Mouse (Mus musculus) spleen, adult 2 months (tissue): ENCODE data around the gene Soat2. TPM values are rescaled to one million over a fixed set of nuclear protein-coding genes. Genes with fewer than 3 reads are reported as not detected.
A peak's percentile ranks its signal among the peaks of the same experiment; 100 is the strongest.

Source experiments
- DNase-seq, 2 experiments: peaks; one replicate each; pipeline versions ENCODE4 v3.0.0 to v3.0.0-alpha.2; 2012 to 2021; ENCODE audit warnings: low spot score in 2 of 2, low read depth in 1 of 2
- H3K27ac ChIP-seq: fragments of 200-500 bp; 2 replicates; pipeline ENCODE4 v1.5.1; 2012; ENCODE audit warnings: low read length, inconsistent platforms; ENCODE audit not compliant: insufficient read depth
- H3K27me3 ChIP-seq: fragments of 200-500 bp; 2 replicates; pipeline ENCODE4 v1.6.1; 2012; ENCODE audit warnings: mild to moderate bottlenecking, moderate library complexity, low read length, inconsistent platforms; ENCODE audit not compliant: control insufficient read depth, insufficient read depth
- H3K36me3 ChIP-seq: fragments of 200-500 bp; 2 replicates; pipeline ENCODE4 v1.6.1; 2012; ENCODE audit warnings: mild to moderate bottlenecking, low read length, inconsistent platforms; ENCODE audit not compliant: control insufficient read depth, insufficient read depth
- H3K4me1 ChIP-seq: fragments of 200-500 bp; 2 replicates; pipeline ENCODE4 v1.6.1; 2011; ENCODE audit warnings: inconsistent platforms; ENCODE audit not compliant: control insufficient read depth, insufficient read depth, insufficient read length
- H3K4me3 ChIP-seq: fragments of 200-500 bp; 2 replicates; pipeline ENCODE4 v1.5.1; 2011; ENCODE audit warnings: mild to moderate bottlenecking, inconsistent platforms; ENCODE audit not compliant: insufficient read depth, insufficient read length; ENCODE audit errors: extremely low read depth
- CTCF ChIP-seq: fragments of 200-500 bp; IDR thresholded peaks from 2 replicates; pipeline ENCODE4 v1.5.1; 2011; ENCODE audit warnings: mild to moderate bottlenecking, inconsistent platforms; ENCODE audit not compliant: insufficient read depth, insufficient read length, insufficient replicate concordance; ENCODE audit errors: extremely low read depth
- POLR2A ChIP-seq: fragments of 200-500 bp; IDR thresholded peaks from 2 replicates; pipeline ENCODE4 v1.6.1; 2011; ENCODE audit warnings: low read depth, low read length, inconsistent platforms
- WGBS: fragments of 180-500 bp; shearing (Covaris S2); methylation state at CpG from one replicate; pipeline ENCODE4 v1.1.7; 2018; 5-methylcytosine and 5-hydroxymethylcytosine counted together
- polyA plus RNA-seq: library from polyadenylated mRNA; depleted of rRNA; stranded (reverse); fragments of >200 nt; gene quantifications from 2 replicates; pipeline ENCODE4 v1.2.3, GENCODE M21; 2012; rRNA removed

Soat2 gene
- polyA plus RNA-seq, 1 experiment: 3.2 TPM

- H3K4me3 ChIP-seq: no peak overlapping the region
- H3K4me1 ChIP-seq: peaks cover 25% of the 10 kb centered on the region; the same call in 1 of the 2 replicates
- TF ChIP-seq POLR2A (no peak), CTCF (no peak)
- peak overlapping the region; percentile 81 for H3K27ac ChIP-seq
- H3K36me3 ChIP-seq: peaks cover 35% of the 10 kb centered on the region
- WGBS: 67% methylated on average over 3 of the region's 3 CpGs
- H3K27me3 ChIP-seq: no peaks in the 10 kb centered on the region
- DNase-seq: no peak
These were observed 57.0 kb downstream of the Soat2 start for GRCm38 (mm10) chr15:102207351-102207750.

GRCm38 (mm10) chr15:102208092-102208561, 57.8 kb downstream of the Soat2 start:
- peak in 1 of 2 experiments; percentile 25 for DNase-seq
- H3K27me3 ChIP-seq: no peaks in the 10 kb centered on the region
- H3K4me1 ChIP-seq: peaks cover 24% of the 10 kb centered on the region; the same call in 1 of the 2 replicates
- 15% methylated on average over 9 of the region's 9 CpGs for WGBS
- peak overlapping the region; percentile 8; the same call in 1 of the 2 replicates for H3K4me3 ChIP-seq
- TF ChIP-seq CTCF: no peak
- TF ChIP-seq POLR2A: no peak
- peak overlapping the region; percentile 81 for H3K27ac ChIP-seq
- H3K36me3 ChIP-seq: peaks cover 42% of the 10 kb centered on the region

GRCm38 (mm10) chr15:102209114-102209513, 58.8 kb downstream of the Soat2 start:
- Histone ChIP-seq H3K4me3 (no peak overlapping the region), H3K4me1 (peaks cover 24% of the 10 kb centered on the region; the same call in 1 of the 2 replicates), H3K27ac (peak overlapping the region; percentile 81), H3K27me3 (no peaks in the 10 kb centered on the region), H3K36me3 (peaks cover 45% of the 10 kb centered on the region)
- TF ChIP-seq CTCF: no peak
- no peak for TF ChIP-seq POLR2A
- peak in 1 of 2 experiments; percentile 26 for DNase-seq
- 65% methylated on average over 8 of the region's 8 CpGs for WGBS

- peaks cover 47% of the 10 kb centered on the region for H3K36me3 ChIP-seq
- peaks cover 21% of the 10 kb centered on the region; the same call in 1 of the 2 replicates for H3K4me1 ChIP-seq
These were observed 60.5 kb downstream of the Soat2 start for GRCm38 (mm10) chr15:102210816-102211215.

GRCm38 (mm10) chr15:102211895-102212294, 61.6 kb downstream of the Soat2 start:
- TF ChIP-seq POLR2A (no peak), CTCF (no peak)
- no peak for DNase-seq
- H3K4me1 ChIP-seq: peaks cover 19% of the 10 kb centered on the region; the same call in 1 of the 2 replicates
- H3K27ac ChIP-seq: no peak overlapping the region
- H3K4me3 ChIP-seq: no peak overlapping the region
- H3K36me3 ChIP-seq: peaks cover 48% of the 10 kb centered on the region
- no peaks in the 10 kb centered on the region for H3K27me3 ChIP-seq
- 92% methylated on average over 6 of the region's 6 CpGs for WGBS

More at GRCm38 (mm10) chr15:102210816-102211215, 60.5 kb downstream of the Soat2 start:
- no peak overlapping the region for H3K4me3 ChIP-seq
- 94% methylated on average over 4 of the region's 4 CpGs for WGBS
- TF ChIP-seq CTCF: no peak
- no peak for TF ChIP-seq POLR2A
- H3K27me3 ChIP-seq: no peaks in the 10 kb centered on the region
- H3K27ac ChIP-seq: no peak overlapping the region
- DNase-seq: no peak

Other genes starting within 250 kb of the Soat2 start
- gene Krt4, start 225.8 kb upstream of the Soat2 start, polyA plus RNA-seq: 0.05 TPM in 1 of 2 replicates, not detected in the other
- not detected in 2 replicates for gene Krt79, start 210.2 kb upstream of the Soat2 start, polyA plus RNA-seq
- not detected in 2 replicates for gene Krt78, start 196.2 kb upstream of the Soat2 start, polyA plus RNA-seq
- gene Krt8, start 146.0 kb upstream of the Soat2 start, polyA plus RNA-seq: 2.2 and 3.0 TPM in 2 replicates
- 2.1 and 2.2 TPM in 2 replicates for gene Krt18, start 122.3 kb upstream of the Soat2 start, polyA plus RNA-seq
- gene Eif4b, start 76.8 kb upstream of the Soat2 start, polyA plus RNA-seq: 59.7 and 65.8 TPM in 2 replicates
- gene Tns2, start 50.1 kb upstream of the Soat2 start, polyA plus RNA-seq: 44.5 and 46.3 TPM in 2 replicates
- gene Spryd3, start 14.3 kb upstream of the Soat2 start, polyA plus RNA-seq: 26.0 and 28.8 TPM in 2 replicates
- gene Igfbp6, start 6.2 kb upstream of the Soat2 start, polyA plus RNA-seq: 10.9 and 21.0 TPM in 2 replicates
- 26.8 and 30.2 TPM in 2 replicates for gene Zfp740, start 52.7 kb downstream of the Soat2 start, polyA plus RNA-seq
- gene Csad, start 54.2 kb downstream of the Soat2 start, polyA plus RNA-seq: 33.2 and 40.9 TPM in 2 replicates
- 127 and 143 TPM in 2 replicates for gene Itgb7, start 81.4 kb downstream of the Soat2 start, polyA plus RNA-seq
- gene Rarg, start 107.0 kb downstream of the Soat2 start, polyA plus RNA-seq: 21.1 and 27.5 TPM in 2 replicates
- gene Gm9918, start 120.0 kb downstream of the Soat2 start, polyA plus RNA-seq: 0.05 TPM in 1 of 2 replicates, not detected in the other
- gene Mfsd5, start 128.9 kb downstream of the Soat2 start, polyA plus RNA-seq: 57.8 and 79.8 TPM in 2 replicates
- 8.9 and 15.1 TPM in 2 replicates for gene Espl1, start 145.7 kb downstream of the Soat2 start, polyA plus RNA-seq
- 51.9 and 63.6 TPM in 2 replicates for gene Pfdn5, start 175.6 kb downstream of the Soat2 start, polyA plus RNA-seq
- gene Myg1, start 181.2 kb downstream of the Soat2 start, polyA plus RNA-seq: 41.9 and 48.4 TPM in 2 replicates
- 51.9 and 55.8 TPM in 2 replicates for gene Aaas, start 200.2 kb downstream of the Soat2 start, polyA plus RNA-seq
- gene Sp7, start 216.7 kb downstream of the Soat2 start, polyA plus RNA-seq: not detected in 2 replicates